Mouse (Mus musculus) granulocyte monocyte progenitor cell, adult 5-6 weeks (primary cell): ENCODE measurements around the gene Dip2c. TPM values are rescaled to one million over a fixed set of nuclear protein-coding genes. Genes with fewer than 3 reads are reported as not detected.

Experiments used
- ATAC-seq: replicated peaks from 2 replicates; pipeline ENCODE4 v1.8.0; 2016; ENCODE audit warnings: mild to moderate bottlenecking, moderate TSS enrichment, inconsistent platforms; ENCODE audit not compliant: poor library complexity, severe bottlenecking
- total RNA-seq, 2 experiments: library from RNA; stranded (forward) in 1 of 2; stranded (reverse) in 1 of 2; fragments of 200-712, 200-1000 nt in 1 of 2; fragments of >200 nt in 1 of 2; fragmentation: Nextera tagmentation in 1 of 2; gene quantifications; 2 replicates each; pipeline ENCODE4 v1.2.3; 2014 to 2017

The Dip2c gene
- total RNA-seq, 2 experiments from 2014 or later, result 1.5 to 2.0 TPM

- no peak for ATAC-seq
Observed at GRCm38 (mm10) chr13:9648716-9649115, 372.4 kb downstream of the Dip2c start.

- no peak for ATAC-seq
Observed at GRCm38 (mm10) chr13:9649894-9650293, 373.6 kb downstream of the Dip2c start.

- ATAC-seq, result no peak
Observed at GRCm38 (mm10) chr13:9650580-9650979, 374.3 kb downstream of the Dip2c start.

DNA sequence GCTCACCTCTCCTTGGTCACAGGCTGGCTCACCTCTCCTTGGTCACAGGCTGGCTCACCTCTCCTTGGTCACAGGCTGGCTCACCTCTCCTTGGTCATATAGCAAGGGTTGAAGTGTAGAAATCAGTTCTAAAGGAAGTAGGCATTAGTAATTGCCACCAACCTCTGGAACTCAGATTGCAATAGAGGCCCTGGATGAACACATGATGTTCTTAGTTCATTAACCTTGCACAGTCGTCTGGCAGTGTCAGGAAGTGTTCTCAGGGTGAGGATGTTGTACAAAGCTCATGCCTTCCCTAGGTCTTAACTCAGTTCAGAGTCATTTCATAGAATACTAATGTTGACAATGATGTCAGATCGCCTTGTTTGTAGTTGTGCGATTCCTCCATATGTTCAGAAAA is 376.7 kb downstream of the Dip2c start:
- no peak for ATAC-seq

DNA sequence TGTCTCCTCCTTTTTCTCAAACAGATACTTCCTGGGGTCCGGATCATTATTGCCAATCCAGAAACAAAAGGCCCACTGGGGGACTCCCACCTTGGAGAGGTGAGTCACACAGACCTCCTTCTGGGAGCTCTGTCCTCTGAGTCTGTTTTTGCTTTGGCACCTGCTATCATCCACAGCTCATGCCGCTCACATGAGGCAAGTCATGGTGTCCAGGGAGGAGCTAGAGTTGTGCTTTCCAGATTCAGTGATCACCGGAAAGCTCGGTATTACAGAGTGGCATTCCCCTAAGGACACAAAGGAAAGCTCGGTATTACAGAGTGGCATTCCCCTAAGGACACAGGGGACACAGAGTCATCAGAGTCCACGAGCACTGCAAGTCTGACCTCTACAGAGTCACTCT is 380.3 kb downstream of the Dip2c start:
- no peak for ATAC-seq

GRCm38 (mm10) chr13:9660711-9661110 is 384.4 kb downstream of the Dip2c start:
- no peak for ATAC-seq

DNA sequence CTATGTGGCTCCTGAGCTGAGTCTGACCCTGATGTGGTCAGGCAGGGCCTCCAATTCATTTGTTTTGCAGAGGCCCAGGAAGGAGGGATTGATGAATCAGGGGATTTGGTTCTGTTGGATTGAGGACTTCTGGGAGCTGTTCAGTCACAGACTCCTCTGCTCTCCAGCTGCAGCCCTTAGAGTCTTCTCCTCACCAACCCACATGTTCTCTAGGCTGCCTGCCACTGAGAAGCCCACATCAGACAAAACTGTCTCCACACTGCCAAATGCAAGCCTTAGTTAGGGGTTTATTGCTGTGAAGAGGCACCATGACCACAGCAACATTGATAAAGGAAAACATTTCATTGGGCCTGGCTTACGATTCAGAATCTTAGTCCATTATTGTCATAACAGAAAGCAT is 387.3 kb downstream of the Dip2c start:
- no peak for ATAC-seq

- ATAC-seq, result no peak
Observed at GRCm38 (mm10) chr13:9667954-9668496, 391.7 kb downstream of the Dip2c start.

DNA sequence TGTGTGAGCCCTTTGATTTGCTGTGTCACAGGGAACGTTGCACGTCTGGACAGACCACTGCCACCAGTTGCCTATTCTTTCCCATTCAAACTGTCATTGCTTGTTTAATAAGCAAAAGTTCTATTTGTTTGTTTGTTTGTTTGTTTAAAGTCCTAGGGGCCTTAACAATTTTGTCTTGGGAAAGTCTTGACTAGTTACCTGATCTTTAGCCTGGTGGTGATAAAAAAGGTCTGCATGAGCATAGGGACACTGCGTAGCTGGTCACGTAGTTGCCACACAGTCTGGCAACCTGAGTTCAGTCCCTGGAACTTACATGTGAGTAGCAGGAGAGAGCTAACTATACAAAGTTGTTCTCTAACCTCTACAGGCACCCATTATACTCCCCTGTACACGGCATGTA is 392.9 kb downstream of the Dip2c start:
- ATAC-seq, result no peak

GRCm38 (mm10) chr13:9674126-9674525 is 397.8 kb downstream of the Dip2c start:
- ATAC-seq, result no peak

GRCm38 (mm10) chr13:9681492-9681891 is 405.2 kb downstream of the Dip2c start:
- no peak for ATAC-seq

DNA sequence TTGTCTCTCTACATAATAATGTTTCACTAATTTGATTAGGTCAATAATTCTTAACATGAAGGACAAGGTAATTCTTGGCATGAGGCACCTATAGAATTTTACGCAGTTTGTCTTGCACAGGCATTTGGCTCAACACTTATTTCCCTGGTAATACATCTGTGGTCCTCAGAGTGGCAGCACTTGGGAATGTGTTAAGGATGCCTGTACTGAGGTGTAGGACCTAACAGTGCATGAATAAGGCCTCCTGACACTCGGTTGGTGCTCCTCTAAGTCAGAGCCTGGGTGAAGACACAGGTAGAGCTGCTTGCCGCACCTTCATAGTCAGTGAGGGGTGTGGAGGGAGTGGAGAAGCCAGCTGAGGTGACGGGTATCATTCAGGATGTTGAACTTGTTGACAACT is 407.0 kb downstream of the Dip2c start:
- no peak for ATAC-seq

DNA sequence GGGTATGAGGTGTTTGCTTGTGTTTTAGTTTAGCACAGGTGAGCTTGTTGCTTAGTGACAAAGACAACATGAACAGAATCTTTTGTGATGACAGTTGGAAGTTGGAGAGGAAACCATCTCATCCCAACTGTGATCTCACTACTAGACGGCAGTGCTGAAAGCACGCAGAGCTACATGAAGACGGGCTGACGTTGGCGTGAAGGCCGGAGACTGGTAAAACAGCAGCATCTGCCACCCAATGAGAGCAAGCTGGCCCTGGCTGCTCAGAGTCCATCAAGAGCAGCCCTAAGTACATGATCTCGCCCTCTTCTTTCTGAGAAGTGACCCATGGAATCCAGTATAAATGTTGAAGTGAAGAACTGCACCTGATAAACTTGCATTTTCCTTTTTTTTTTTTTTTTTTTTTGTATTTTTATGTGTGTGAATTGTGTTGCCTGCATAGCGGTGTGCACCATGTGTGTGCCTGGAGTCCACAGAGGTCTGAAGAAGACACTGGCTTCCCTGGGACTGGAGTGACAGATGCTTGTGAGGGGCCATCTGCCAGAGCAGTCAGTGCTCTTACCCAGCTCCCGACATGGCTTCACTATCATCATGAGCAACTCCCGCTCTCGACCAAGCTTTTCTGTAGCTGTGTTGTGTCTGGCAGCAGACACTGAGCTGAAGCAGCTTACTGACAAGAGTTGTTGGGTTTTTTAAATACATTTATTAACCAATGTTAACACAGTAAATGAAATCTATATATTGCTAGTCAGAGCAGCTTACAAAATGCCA is 408.0 kb downstream of the Dip2c start:
- ATAC-seq, result no peak

DNA sequence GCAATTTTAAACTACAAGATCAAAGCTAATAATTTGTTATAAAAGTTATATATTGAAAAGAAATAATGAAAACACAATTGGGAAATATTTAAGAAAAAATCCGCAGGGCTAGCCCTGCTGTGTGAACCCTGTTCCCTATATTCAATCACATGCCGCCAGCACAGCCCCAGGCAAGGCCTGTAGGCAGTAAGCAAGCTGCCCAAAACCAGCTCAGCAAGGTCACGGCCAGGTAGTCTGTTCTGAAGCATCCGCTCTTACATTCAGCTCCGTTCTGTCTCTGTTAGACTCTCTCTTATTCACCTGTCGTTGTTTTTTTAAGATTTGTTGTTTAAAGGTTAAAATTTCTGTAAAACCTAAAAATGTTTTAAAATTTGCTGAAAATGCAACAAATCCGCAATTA is 409.9 kb downstream of the Dip2c start:
- no peak for ATAC-seq

DNA sequence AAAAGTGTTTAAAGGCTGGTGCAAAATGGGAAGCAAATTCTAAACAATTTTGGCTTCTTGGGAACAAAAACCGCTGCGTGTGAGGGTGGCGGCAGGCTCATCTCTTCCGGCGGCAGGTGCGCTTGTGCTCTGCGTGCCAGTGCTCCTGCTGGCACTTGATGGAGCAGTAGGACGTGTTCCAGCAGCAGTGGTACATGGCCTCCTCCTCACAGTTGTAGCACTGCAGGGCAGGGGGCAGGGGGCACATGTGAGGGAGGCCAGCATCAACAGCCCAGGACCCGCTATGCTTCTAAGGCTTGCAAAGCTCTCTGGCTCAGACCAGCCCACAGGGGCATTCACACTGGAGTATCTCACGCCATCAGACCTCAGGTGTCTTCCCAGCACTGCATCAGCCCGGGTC is 410.4 kb downstream of the Dip2c start:
- ATAC-seq, result no peak

DNA sequence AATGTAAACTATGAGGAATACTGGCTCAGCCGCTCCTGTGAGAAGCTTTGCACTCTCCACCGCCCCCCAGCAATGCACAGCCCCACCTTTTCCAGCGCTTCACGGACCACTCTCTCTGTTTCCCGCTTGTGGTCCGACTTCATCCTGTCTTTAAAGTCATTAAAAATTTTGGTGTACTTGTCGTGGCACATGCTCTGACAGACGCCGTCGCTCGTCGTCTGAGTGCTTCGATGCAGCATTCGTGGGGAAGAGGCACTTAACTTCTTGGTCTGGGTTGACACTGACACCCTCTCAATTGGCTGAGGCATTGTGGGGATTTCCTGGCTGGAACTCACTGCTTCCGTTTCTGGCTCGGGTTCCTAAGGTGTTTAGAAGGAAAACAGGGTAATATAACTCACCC is 413.0 kb downstream of the Dip2c start:
- no peak for ATAC-seq

GRCm38 (mm10) chr13:9692876-9693275 is 416.5 kb downstream of the Dip2c start:
- ATAC-seq, result no peak

- ATAC-seq, result no peak
Observed at GRCm38 (mm10) chr13:9694651-9695050, 418.3 kb downstream of the Dip2c start.

DNA sequence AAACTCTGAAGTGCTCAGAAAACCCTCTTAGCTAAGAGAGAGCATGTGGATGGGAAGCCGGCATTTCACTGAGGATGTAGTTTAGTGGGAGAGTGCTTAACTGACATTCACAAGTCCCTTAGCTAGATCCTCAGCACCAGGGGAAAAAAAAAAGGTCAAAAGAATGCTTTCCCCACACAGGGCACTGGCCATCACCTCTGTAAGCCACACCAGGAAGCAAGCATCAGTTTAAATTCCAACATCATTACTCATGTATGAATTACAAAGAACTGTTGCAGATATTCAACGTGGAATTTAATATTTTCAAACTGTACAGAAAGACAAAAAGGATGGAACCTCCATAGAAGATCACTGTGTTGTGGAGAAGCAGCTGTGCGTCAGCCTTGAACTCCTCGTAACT is 419.1 kb downstream of the Dip2c start:
- ATAC-seq, result no peak

GRCm38 (mm10) chr13:9695809-9696208 is 419.5 kb downstream of the Dip2c start:
- no peak for ATAC-seq

DNA sequence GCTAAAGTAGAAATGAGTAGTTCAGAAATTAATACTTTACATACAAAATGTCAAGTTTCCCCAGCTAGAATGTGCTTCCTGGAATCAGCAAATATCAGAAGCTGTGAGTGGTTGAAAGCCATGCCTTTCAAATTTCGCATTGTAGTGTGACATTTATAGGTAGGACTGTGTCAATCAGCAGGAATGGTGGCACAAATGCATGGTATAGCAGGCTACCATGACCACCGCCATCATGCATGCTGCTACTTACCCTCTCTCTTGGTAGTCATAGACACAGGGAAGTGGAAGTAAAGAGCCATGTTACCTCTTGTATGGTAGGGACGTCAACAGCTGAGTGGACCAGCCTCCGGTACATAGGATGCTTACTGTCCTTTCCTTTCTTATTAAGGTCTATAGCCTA is 421.0 kb downstream of the Dip2c start:
- no peak for ATAC-seq

DNA sequence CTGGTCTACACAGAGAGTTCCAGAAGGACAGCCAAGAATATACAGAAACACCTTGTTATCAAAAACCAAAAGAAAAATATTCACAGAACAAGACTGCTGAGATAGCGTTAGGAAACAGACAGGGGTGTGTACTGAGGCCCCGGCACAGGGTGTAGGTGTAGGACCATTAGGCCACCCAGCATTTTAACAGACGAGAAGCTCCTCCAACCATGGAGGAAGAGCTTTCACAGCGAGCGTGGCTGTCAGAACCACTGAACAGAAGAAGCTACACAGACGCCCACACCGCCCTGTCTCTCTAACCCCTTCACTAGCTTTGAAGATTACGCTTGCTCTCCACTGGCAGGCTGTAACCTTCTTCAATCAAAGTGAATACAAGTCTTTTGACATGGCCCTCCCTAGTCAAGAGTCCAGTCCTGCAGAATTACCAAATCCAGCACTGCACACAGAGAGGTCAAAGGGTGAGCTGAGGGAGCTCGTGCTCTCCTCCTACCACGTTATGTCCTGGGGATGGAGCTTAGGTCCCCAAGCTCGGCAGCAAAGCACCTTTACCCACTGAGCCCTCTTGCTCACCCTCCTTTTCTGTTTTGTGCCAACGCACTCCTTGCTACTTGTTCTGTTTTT is 426.4 kb downstream of the Dip2c start:
- ATAC-seq, result no peak
